Mouse (Mus musculus) kidney, embryonic 16.5 days (tissue): ENCODE measurements around the gene Tmem253. TPM values are rescaled to one million over a fixed set of nuclear protein-coding genes. Genes with fewer than 3 reads are reported as not detected.

ENCODE experiments used
- ATAC-seq: fragments of 200-750 bp; cut with Nextera tagmentation; 2 replicates; pipeline ENCODE4 v1.8.0; 2017; ENCODE audit warnings: moderate TSS enrichment; ENCODE audit not compliant: low FRiP score, low TSS enrichment
- H3K27ac ChIP-seq: fragments of 300-500 bp; sonication (generic); 2 replicates; pipeline ENCODE4 v1.5.1; 2014; ENCODE audit warnings: low read length
- H3K27me3 ChIP-seq: fragments of 300-500 bp; sonication (generic); 2 replicates; pipeline ENCODE4 v1.6.1; 2014; ENCODE audit warnings: low read length, control low read depth, mixed read lengths; ENCODE audit not compliant: insufficient read depth
- H3K36me3 ChIP-seq: fragments of 300-500 bp; sonication (generic); 2 replicates; pipeline ENCODE4 v1.6.1; 2014; ENCODE audit warnings: low read length, control low read depth, mixed read lengths; ENCODE audit not compliant: insufficient read depth
- H3K4me1 ChIP-seq: fragments of 300-500 bp; sonication (generic); 2 replicates; pipeline ENCODE4 v1.6.1; 2014; ENCODE audit warnings: low read length, control low read depth, mixed read lengths; ENCODE audit not compliant: insufficient read depth
- H3K4me2 ChIP-seq: fragments of 300-500 bp; sonication (generic); replicated peaks from 2 replicates; pipeline ENCODE4 v1.6.1; 2014; ENCODE audit warnings: low read depth, low read length
- H3K4me3 ChIP-seq: fragments of 300-500 bp; sonication (generic); 2 replicates; pipeline ENCODE4 v1.5.1; 2014; ENCODE audit warnings: mild to moderate bottlenecking, low read length
- H3K9ac ChIP-seq: fragments of 300-500 bp; sonication (generic); replicated peaks from 2 replicates; pipeline ENCODE4 v1.6.1; 2014; ENCODE audit warnings: low read length
- H3K9me3 ChIP-seq: fragments of 300-500 bp; sonication (generic); 2 replicates; pipeline ENCODE4 v1.6.1; 2016; ENCODE audit warnings: low read length, control low read depth
- WGBS: fragments of 180-500 bp; shearing (Covaris S2); extraction: QIAGEN DNeasy Blood & Tissue Kit; methylation state at CpG from one replicate; pipeline ENCODE4 v1.1.7; 2014; 5-methylcytosine and 5-hydroxymethylcytosine counted together
- polyA plus RNA-seq: library from polyadenylated mRNA; unstranded; fragments of >200 nt; fragmentation: Nextera tagmentation; extraction: Ambion mirVana; gene quantifications from 2 replicates; pipeline ENCODE4 v1.2.1, GENCODE M21; 2015

Tmem253 gene
- polyA plus RNA-seq, 1 experiment from 2014 or later: 1.0 TPM

- Histone ChIP-seq H3K4me2 (peak overlapping the region; percentile 87), H3K9ac (peak overlapping the region; percentile 89), H3K27ac (peak overlapping the region; percentile 96), H3K9me3 (no peaks in the 10 kb centered on the region), H3K4me1 (peaks cover 78% of the 10 kb centered on the region), H3K27me3 (no peaks in the 10 kb centered on the region), H3K36me3 (peaks cover 12% of the 10 kb centered on the region), H3K4me3 (peak overlapping the region; percentile 69)
- ATAC-seq: no peak
- 54% methylated on average over 8 of the region's 8 CpGs for WGBS
Measured at GRCm38 (mm10) chr14:52013021-52013610, 2.3 kb upstream of the Tmem253 start.

- peak; percentile 7; the same call in 1 of the 2 replicates for ATAC-seq
- Histone ChIP-seq H3K36me3 (peaks cover 5% of the 10 kb centered on the region), H3K9ac (peak overlapping the region; percentile 89), H3K27me3 (no peaks in the 10 kb centered on the region), H3K9me3 (no peaks in the 10 kb centered on the region), H3K4me3 (peak overlapping the region; percentile 69), H3K4me2 (peak overlapping the region; percentile 87), H3K27ac (peak overlapping the region; percentile 96), H3K4me1 (peaks cover 79% of the 10 kb centered on the region)
- whole genome bisulfite sequencing: under 1% methylated on average over 24 of the region's 24 CpGs
Measured at GRCm38 (mm10) chr14:52013771-52014219, 1.7 kb upstream of the Tmem253 start.

GRCm38 (mm10) chr14:52014271-52014760, 1.1 kb upstream of the Tmem253 start:
- Histone ChIP-seq H3K4me2 (peak overlapping the region; percentile 87), H3K9ac (peak overlapping the region; percentile 89), H3K9me3 (no peaks in the 10 kb centered on the region), H3K27me3 (no peaks in the 10 kb centered on the region), H3K27ac (peak overlapping the region; percentile 96), H3K4me1 (peaks cover 79% of the 10 kb centered on the region), H3K4me3 (peak overlapping the region; percentile 69), H3K36me3 (peaks cover 2% of the 10 kb centered on the region; the same call in 1 of the 2 replicates)
- 2% methylated on average over 11 of the region's 80 CpGs for WGBS
- ATAC-seq: peak; percentile 6; the same call in 1 of the 2 replicates

GRCm38 (mm10) chr14:52014761-52015311, 622 bp upstream of the Tmem253 start:
- no peaks in the 10 kb centered on the region for H3K9me3 ChIP-seq
- peaks cover 74% of the 10 kb centered on the region for H3K4me1 ChIP-seq
- no peaks in the 10 kb centered on the region for H3K36me3 ChIP-seq
- peak; percentile 31; the same call in 1 of the 2 replicates for ATAC-seq
- no peaks in the 10 kb centered on the region for H3K27me3 ChIP-seq
- WGBS: under 1% methylated on average over 18 of the region's 28 CpGs
- peak overlapping the region; percentile 96 for H3K27ac ChIP-seq
- peak overlapping the region; percentile 69 for H3K4me3 ChIP-seq
- peak overlapping the region; percentile 87 for H3K4me2 ChIP-seq
- peak overlapping the region; percentile 89 for H3K9ac ChIP-seq

GRCm38 (mm10) chr14:52016625-52017405, 1.4 kb downstream of the Tmem253 start:
- no peaks in the 10 kb centered on the region for H3K9me3 ChIP-seq
- H3K27me3 ChIP-seq: no peaks in the 10 kb centered on the region
- no peak overlapping the region for H3K4me3 ChIP-seq
- H3K27ac ChIP-seq: peak overlapping the region; percentile 96
- H3K9ac ChIP-seq: peak overlapping the region; percentile 35
- no peaks in the 10 kb centered on the region for H3K36me3 ChIP-seq
- H3K4me1 ChIP-seq: peaks cover 66% of the 10 kb centered on the region
- WGBS: 64% methylated on average over 13 of the region's 13 CpGs
- no peak for ATAC-seq
- H3K4me2 ChIP-seq: no peak overlapping the region

- Histone ChIP-seq H3K4me3 (no peak overlapping the region), H3K9me3 (no peaks in the 10 kb centered on the region), H3K9ac (no peak overlapping the region), H3K27me3 (no peaks in the 10 kb centered on the region), H3K4me2 (no peak overlapping the region), H3K36me3 (no peaks in the 10 kb centered on the region), H3K4me1 (peaks cover 66% of the 10 kb centered on the region), H3K27ac (no peak overlapping the region)
- WGBS: 71% methylated on average over 4 of the region's 4 CpGs
- ATAC-seq: no peak
Measured at GRCm38 (mm10) chr14:52017662-52018061, 2.2 kb downstream of the Tmem253 start.

- H3K27me3 ChIP-seq: no peaks in the 10 kb centered on the region
- peak overlapping the region; percentile 96 for H3K9ac ChIP-seq
- peaks cover 67% of the 10 kb centered on the region for H3K4me1 ChIP-seq
- H3K4me2 ChIP-seq: peak overlapping the region; percentile 69
- H3K9me3 ChIP-seq: no peaks in the 10 kb centered on the region
- H3K4me3 ChIP-seq: peak overlapping the region; percentile 64
- no peak for ATAC-seq
- H3K36me3 ChIP-seq: no peaks in the 10 kb centered on the region
- H3K27ac ChIP-seq: peak overlapping the region; percentile 99
- 87% methylated on average over 15 of the region's 15 CpGs for WGBS
Measured at GRCm38 (mm10) chr14:52018248-52019050, 3.0 kb downstream of the Tmem253 start.

GRCm38 (mm10) chr14:52019051-52019589, 3.7 kb downstream of the Tmem253 start:
- no peaks in the 10 kb centered on the region for H3K9me3 ChIP-seq
- no peak; the same call in none of the 2 replicates for ATAC-seq
- peak overlapping the region; percentile 99 for H3K27ac ChIP-seq
- H3K9ac ChIP-seq: peak overlapping the region; percentile 96
- peak overlapping the region; percentile 64 for H3K4me3 ChIP-seq
- H3K27me3 ChIP-seq: no peaks in the 10 kb centered on the region
- peaks cover 70% of the 10 kb centered on the region for H3K4me1 ChIP-seq
- no peaks in the 10 kb centered on the region for H3K36me3 ChIP-seq
- WGBS: 24% methylated on average over 12 of the region's 12 CpGs
- peak overlapping the region; percentile 69 for H3K4me2 ChIP-seq
